Mouse (Mus musculus) MN1 (cell line): ENCODE results near the gene Nim1k.
A peak's percentile ranks its signal among the peaks of the same experiment; 100 is the strongest.
"Not testable (repeated sequence)": the region's sequence is repeated elsewhere in the genome, so short reads cannot be mapped to it uniquely, and the experiment has no call there.

Experiments used
- DNase-seq: peaks from one replicate; pipeline ENCODE4 v3.0.0-alpha.2; 2016; ENCODE audit warnings: low spot score

Nim1k gene

GRCm38 (mm10) chr13:119727608-119728387 is 27.9 kb downstream of the Nim1k start:
- DNase-seq: no peak

- DNase-seq: no peak
Observed at GRCm38 (mm10) chr13:119724541-119724940, 31.1 kb downstream of the Nim1k start.

GRCm38 (mm10) chr13:119723368-119723767 is 32.3 kb downstream of the Nim1k start:
- DNase-seq: no peak

- DNase-seq: no peak
Observed at GRCm38 (mm10) chr13:119722447-119722846, 33.2 kb downstream of the Nim1k start.

- DNase-seq: no peak
Observed at GRCm38 (mm10) chr13:119716105-119716504, 39.6 kb downstream of the Nim1k start.

DNA sequence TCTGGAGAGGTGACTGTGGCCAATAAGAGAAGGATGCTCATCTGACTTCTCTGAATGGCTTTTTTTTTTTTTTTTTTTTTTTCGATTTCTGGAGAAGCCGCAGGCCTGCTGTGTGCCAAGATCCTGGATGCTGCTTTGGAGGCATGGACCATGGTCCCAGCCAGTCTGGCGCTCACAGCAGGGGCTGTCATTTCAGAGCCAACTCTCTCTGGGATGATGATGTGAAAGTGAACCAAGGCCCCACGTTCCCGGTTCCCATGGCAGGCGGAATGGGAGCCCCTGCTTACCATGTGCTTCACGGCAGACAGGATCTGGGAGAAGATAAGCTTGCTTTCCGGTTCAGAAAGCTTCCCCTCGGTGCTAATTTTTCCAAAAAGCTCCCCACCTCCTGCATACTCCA is 41.9 kb downstream of the Nim1k start:
- no peak for DNase-seq

- DNase-seq: no peak
Observed at GRCm38 (mm10) chr13:119713107-119713787, 42.4 kb downstream of the Nim1k start.

GRCm38 (mm10) chr13:119712463-119712862 is 43.2 kb downstream of the Nim1k start:
- no peak for DNase-seq

DNA sequence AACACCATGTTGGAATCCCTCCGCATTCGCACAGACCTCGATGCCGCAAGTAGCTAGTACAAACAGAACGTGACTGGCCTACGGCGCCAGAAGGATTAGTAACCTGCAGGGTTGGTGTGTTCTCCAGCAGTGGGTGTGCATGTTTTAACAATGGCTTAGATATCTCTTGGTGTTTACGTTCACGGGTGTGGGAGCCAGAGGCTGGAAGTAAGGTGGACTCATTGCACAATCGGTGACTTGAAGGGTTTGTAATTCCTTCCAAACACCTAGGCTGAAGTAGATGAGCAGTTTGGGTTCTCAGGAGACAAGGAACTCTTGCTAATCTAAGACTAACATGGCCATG is 45.4 kb downstream of the Nim1k start:
- DNase-seq: no peak

- DNase-seq: no peak
Observed at GRCm38 (mm10) chr13:119709388-119710267, 46.1 kb downstream of the Nim1k start.

DNA sequence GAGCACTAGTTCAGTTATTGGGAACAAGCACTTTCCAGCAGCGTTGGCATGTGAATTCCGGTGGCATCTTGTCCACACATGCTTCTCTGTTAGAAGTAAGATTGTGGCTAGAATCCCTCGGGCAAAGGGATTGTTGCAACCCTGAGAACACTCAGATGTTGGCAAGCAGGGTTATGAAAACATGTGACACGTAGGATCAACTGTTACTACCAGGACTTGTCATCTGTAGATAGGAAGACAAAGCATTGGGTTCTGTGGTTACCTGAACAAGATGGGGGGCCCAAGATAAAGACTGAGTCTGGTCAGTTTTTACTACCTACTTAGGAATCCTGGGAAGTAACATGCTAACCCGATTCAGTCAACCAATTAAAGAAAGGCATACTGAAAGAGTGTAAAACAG is 46.7 kb downstream of the Nim1k start:
- DNase-seq: no peak

GRCm38 (mm10) chr13:119707906-119708305 is 47.8 kb downstream of the Nim1k start:
- DNase-seq: no peak

DNA sequence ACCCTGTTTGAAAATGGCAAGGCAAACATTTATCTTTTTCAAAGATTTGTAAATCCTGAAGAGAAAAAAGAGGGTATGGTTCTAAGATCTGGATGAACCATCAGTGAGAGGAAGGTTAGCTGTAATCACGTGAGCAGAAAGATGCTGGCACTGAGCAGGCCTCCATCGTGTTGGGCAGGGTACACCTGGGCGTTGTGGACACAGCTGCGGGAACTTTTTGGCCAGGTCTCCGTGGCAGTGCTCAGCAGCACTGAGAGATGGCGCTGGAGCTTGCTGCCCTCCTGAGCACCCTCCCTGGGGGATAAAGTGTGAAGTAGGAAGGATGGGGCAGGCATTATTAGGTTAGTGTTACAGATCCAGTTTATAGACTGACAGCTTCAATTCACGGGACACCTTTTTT is 48.7 kb downstream of the Nim1k start:
- DNase-seq: peak; percentile 35

GRCm38 (mm10) chr13:119706278-119706880 is 49.3 kb downstream of the Nim1k start:
- DNase-seq: not testable (repeated sequence)

DNA sequence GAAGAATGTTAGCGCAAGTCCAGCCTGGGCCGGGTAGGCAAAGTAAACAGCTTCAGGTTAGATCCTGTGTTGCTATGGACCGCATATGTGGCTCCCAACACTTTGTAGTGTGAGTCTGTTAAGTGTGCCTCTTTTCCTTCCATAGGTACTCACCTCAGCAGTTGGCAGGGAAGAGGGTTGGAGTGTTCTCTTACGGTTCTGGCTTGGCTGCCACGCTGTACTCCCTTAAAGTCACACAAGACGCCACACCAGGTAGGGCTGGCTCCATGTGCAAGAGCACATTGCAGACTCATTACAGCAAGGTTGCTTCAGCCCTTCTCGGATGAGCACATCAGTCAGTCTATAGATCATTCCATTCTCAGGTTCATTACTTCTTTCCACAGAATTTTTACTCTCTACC is 51.4 kb downstream of the Nim1k start:
- no peak for DNase-seq

DNA sequence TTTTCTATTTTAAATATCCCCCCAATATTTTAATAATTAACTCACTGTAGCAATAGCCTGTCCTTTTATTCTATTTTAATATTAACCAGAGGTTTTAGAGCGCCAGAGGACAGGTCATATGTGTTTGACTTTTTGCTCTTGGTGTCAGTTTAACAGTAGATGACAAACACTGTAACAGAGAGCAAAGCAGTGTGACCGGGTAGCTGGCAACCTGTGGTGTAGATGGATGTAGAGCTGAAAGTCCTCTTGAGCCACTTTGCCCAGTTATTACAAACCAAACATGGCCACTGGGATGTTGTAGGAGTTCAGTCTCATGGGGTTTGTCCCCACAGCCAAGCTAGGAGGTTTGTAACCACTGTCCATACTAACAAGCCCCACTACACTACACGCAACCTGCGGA is 57.2 kb downstream of the Nim1k start:
- DNase-seq: no peak

- no peak for DNase-seq
Observed at GRCm38 (mm10) chr13:119696496-119696895, 59.2 kb downstream of the Nim1k start.

- DNase-seq: no peak
Observed at GRCm38 (mm10) chr13:119695676-119696075, 60.0 kb downstream of the Nim1k start.

GRCm38 (mm10) chr13:119691958-119692357 is 63.7 kb downstream of the Nim1k start:
- DNase-seq: not testable (repeated sequence)

DNA sequence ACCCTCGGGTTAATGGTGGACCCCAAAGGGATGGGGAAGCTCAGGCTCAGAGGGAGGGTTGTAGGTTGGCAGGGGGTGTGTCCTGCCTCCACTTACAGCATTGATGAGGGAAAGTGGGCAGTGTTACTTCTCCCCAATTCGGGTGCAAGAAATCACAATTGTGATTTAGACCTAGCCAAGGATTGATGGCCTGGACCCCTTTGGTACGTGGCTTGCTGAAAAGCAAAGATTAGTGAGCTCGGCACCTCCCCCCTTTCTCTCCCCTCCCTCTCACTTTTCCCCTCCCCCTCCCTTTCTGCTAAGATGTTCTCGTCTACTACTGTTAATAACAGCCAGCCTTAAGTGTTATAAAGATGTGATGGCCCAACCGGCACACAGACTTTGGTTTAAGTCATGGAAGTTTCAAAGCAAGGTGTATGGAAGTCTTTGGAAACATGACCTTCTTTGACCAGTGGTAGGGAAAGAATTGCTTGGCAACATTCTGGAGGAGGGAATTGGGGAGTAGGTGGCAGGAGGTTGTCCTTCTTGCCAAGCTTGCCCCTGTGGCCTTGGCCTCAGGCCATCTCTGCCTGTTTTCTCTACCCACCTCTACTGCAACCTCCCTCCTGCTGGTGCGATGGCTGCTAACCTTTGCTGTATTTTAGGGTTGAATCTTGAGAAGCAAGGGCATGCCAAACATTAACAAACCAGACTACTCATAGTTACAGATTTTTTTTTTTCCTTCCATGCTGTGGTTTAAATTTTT is 64.6 kb downstream of the Nim1k start:
- DNase-seq: peak; percentile 28

- peak; percentile 99 for DNase-seq
Observed at GRCm38 (mm10) chr13:119690039-119690728, 65.5 kb downstream of the Nim1k start, which contains the start of gene Hmgcs1. Gene Hmgcs1 (plus strand): TSS chr13:119690379.
